Mouse (Mus musculus) MEL (cell line): ENCODE data around the gene Mrs2.

Experiments used
- CTCF ChIP-seq, 3 experiments: IDR thresholded peaks in 2 of 3; conservative IDR thresholded peaks in 1 of 3; 2 replicates each; pipeline ENCODE4 v1.5.1; 2011 to 2012; ENCODE audit warnings: low read length in 3 of 3, low read depth in 2 of 3, mild to moderate bottlenecking in 2 of 3, improper control_type of control experiment in 1 of 3, inconsistent platforms in 1 of 3, mixed read lengths in 1 of 3, moderate library complexity in 1 of 3; ENCODE audit not compliant: control insufficient read depth in 1 of 3, insufficient read depth in 1 of 3, poor library complexity in 1 of 3, severe bottlenecking in 1 of 3
- EP300 ChIP-seq, 2 experiments: IDR thresholded peaks; 2 replicates each; pipeline ENCODE4 v1.6.1; 2011; ENCODE audit warnings: improper control_type of control experiment in 2 of 2, low read length in 2 of 2, low read depth in 1 of 2, mild to moderate bottlenecking in 1 of 2
- GABPA ChIP-seq: IDR thresholded peaks from 2 replicates; pipeline ENCODE4 v1.6.1; 2012; ENCODE audit warnings: low read depth, mild to moderate bottlenecking, inconsistent platforms, low read length, improper control_type of control experiment, moderate library complexity
- GATA1 ChIP-seq: IDR thresholded peaks from 2 replicates; pipeline ENCODE4 v1.6.1; 2011; ENCODE audit warnings: low read depth, low read length, improper control_type of control experiment
- HCFC1 ChIP-seq: IDR thresholded peaks from 2 replicates; pipeline ENCODE4 v1.6.1; 2012; ENCODE audit warnings: low read depth, mild to moderate bottlenecking, inconsistent platforms, low read length, improper control_type of control experiment, moderate library complexity

- TF ChIP-seq GATA1 (no peak), CTCF (IDR thresholded peaks at IDR 0.05 in 2 of 3, conservative IDR thresholded peaks at IDR 0.05 in 1 of 3; ENCODE audit: control insufficient read depth in 1 of 3, insufficient read depth in 1 of 3, low read depth in 2 of 3, low read length in 3 of 3, poor library complexity in 1 of 3, severe bottlenecking in 1 of 3) (no peak), EP300 (IDR thresholded peaks at IDR 0.05; ENCODE audit: low read depth in 1 of 2, low read length in 2 of 2) (no peak), HCFC1 (no peak), GABPA (no peak)
These were observed 77.5 kb downstream of the Mrs2 start, which contains the start of gene Gpld1 for GRCm38 (mm10) chr13:24942512-24943282.
